Mouse (Mus musculus) naive thymus-derived CD4-positive, alpha-beta T cell, adult 2 months (primary cell): ENCODE measurements at regions not wholly inside any gene's neighbourhood (a gene's known extent, or its start where the extent isn't known, plus 50 kb on each side); places are given as distances from the start of the nearest gene placed in this dataset.

ENCODE experiments used
- DNase-seq: peaks from one replicate; pipeline ENCODE4 v3.0.0-alpha.2; 2011; ENCODE audit warnings: low read depth

DNA sequence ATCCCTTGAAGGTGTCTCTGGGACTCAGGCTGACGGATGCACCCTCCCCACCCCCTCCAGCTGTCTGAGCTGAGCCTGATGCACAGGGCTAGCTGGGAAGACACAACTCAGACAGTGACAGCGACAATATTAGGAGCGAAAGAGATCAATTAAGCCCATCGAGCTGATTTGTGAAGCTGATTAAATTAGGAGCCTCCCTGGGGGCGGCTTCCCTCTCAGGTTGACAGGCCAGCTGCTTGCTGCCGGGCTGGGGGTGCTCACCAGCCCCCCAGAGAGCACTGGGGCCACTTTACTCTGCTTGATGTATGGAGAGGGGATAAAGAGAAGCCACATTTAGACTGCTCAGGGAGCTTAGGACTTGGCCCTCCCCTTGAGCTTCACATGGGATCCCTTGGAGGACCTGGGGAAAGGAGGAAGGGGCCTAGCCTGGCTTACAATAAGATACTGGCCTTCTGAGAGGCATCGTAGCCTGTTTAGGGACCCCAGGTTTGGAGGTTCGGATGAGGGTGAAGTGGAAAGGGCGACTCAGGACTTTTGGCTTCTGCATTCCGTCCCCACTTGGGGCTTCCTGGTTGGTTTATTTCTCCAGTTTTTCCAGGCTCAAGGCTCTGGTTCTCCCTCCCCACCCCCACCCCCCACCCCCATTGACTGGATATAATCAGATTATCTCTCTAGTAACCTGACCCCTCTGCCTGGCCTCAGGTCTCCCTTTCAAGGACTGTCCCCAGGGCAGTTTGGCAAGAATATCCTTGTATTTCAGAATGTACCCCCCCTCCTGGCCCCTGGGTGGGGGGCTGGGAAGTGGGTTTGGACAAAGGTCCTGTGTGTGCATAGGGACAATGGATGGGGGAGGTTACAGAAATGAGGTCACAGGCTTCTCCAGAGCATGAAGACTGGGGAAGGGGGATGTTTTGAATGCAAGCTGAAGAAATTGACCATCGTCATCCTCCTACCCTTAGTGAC, 283.4 kb downstream of the Rps24 start:
- DNase-seq: no peak

DNA sequence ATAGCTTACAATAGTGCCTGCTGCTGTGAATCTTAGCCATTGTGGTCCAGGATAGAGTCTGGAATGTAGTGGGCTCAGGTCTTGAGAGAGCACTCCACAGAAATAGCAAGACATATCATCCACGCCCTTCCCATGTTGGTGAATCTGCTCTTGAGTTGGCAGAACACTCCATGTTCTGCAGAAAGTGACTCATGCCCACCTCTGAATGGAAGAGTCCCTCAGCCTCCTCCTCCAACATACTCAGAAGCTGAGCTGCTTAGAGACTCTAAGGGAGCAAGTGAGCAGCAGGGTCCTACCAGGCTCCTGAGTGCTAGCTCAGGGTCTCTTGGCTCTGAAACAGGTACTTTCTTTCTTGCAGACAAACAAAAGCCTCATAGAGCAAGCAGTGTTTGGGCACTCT, 284.7 kb downstream of the Rps24 start:
- DNase-seq: no peak

DNA sequence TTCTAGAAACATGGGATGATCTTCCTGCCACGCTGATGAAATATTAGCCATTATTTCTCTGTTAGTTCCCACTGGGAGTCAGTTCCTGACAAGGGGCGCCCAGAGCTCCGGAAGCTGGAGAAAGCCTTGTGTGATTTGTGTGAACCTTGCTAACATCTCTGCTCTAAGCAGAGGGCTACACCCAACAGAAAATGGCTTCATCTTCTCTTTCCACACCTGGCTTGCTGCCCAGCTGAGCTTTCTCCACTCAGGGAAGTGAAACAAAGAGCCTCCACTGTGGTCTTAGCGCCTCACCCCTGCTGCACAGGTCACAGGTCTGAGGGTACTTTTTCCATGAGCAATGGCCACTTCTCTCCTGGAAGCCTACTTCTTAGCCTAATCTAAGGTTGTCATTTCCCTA, 285.2 kb downstream of the Rps24 start:
- no peak for DNase-seq

DNA sequence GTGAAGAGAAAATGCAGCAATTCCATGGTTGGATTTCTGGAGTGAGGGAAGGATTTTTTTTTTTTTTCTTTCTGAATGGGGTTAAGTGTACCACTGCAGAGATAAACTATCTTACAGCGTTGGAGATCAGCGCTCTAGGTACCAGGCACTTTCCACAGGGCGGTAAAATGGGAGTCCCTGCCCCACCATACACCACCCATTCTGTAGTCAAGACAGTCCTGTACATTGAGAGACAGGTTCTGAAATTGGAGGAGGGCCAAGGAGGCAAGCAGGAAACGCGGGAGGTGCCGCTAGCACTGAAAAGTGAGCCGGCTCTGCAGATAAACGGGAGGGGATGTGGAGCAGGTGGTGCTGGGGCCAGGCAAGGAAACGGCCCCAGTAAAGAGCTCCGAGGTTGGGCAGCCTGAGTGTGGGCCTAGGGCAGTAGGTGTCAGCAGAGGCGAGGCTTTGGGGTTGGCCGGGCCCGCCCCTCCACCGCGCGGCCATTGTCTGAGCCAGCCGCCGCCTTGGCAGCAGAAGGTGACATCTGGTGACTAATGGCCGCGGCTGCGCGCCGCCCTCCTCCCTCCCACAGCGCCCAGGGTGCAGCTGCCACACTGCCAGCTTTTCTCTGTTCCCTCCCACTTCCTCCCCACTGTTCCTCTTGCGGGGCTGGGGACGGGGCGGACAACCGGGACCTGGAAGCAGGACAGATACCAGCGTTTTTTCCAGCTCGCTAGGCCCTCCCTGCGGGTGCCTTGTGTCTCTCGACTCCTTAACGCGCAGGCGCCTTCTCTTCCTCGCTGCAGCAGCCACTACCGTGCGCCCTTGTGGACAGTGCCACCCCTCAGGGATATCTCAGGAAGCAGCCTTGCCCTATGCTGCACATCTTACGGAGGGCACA, 292.1 kb downstream of the Rps24 start:
- DNase-seq: peak; percentile 58

DNA sequence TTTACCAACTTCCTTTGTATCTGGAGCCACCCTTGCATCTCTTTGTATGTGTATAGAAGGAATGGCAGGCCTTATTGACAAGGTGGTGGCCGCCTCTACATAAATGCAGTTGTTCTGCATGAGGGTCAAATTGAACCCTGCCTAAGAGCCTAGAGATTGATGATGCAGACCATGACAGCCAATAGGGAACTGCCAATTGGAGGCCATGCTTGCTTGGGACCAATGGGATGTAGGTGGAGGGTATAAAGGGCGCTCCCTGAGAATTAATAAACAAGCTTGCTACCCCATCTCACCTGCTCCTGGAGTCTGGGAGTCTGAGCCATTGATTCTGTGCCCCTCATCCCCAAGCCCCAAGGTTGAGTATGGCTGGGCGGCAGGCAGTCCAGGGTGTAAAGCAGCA, 294.7 kb downstream of the Rps24 start:
- DNase-seq: no peak

DNA sequence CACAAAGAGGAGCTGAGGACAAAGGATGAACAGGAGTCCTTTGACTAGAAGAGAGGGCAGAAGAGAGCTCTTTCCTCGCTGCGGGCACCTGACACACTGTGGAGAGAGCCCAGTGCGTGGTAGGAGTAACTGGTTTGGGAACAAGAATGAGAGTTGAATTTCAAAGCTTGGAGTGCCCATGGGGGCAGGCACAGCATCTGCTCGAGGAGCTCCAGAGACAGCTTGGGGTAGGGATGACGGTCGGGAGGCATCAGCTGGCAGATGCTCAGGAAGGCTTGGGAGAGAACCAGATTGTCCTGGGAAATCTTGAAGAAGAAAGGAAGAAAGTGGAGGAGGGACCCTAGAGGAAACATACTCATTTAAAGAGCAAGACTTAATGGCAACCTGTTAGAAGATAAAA, 297.0 kb downstream of the Rps24 start:
- DNase-seq: no peak

DNA sequence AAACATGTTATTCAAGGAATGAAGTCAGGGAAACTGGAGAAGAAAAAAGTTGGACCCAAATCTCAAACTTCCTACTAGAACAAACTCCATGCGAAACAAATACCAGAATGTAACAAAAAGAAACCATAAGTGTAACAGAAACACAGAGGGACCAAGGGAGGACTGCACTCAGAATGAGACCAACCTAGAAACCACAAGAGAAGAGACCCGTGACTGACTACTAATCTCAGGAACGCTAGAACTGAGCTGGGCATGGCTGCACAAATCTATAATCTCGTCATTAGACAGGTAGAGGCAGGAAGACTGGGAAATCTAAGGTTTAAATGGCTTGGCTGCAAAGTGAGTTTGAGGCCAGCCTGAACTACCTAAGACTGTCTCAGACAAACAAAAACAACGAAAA, 298.5 kb downstream of the Rps24 start:
- no peak for DNase-seq

DNA sequence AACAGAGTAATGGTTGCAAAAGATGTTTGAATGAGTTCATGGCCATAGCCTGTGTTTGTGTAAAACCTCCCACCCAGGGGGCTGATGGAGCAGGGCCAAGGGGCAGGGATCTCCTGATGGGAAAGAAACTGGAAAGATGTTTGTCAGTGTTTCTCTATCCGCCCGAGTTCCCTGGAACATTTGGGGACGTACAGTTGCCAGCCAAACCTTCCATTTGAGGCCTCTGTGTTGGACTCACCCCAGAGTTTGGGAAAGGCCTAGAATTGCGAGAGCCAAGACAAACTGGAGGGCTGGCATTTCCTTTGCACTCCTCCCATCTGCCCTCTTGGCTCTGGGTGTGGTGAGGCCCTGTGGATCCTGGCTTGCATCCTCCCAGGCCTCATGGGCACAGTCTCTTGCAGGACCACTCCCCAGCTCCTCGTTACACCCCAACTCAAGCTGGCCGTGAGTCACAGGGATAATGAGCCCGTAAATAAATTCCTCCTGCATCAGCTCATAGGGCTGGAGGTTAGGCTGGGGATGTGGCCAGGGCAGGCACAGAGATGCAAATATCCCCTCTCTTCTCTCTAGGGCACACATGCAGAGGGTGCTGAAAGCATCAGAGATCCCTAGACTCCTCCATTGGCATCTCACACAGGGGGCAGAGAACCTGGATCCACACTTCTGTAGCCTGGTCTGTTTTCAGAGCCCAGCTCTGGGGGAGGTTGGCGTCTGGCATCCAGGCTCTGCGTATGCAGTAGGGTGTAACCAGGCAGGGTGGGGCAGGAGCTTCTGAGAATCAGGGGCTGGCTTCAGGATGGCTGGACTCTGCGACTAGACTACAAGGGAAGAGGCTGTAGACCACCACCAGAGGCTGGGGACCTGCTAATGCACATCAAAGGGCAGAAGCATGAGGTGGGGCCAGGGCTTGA, 306.7 kb downstream of the Rps24 start:
- no peak for DNase-seq

DNA sequence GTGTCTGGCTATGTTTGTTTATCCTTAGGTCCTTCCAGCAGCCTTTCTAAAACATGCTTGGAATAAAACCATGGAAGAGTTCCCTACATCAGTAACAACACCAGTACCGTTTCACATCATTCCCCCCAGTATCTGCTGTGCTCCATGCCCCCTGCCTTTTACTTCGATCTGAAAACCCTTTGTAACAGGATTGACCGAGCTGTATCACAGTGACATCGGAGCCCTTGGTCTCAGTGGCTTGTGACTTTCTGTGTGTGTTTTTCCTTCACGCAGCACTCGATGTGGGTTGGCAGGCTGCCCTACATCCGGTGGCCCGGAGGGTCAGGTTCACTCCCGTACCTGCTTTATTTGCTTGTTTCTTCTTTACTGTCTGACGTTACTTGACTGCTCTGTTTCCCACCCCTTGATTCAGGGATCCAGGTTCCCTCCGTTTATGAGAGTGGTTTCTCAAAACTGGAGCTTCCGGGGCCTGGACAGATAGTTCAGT, 307.5 kb downstream of the Rps24 start:
- no peak for DNase-seq

DNA sequence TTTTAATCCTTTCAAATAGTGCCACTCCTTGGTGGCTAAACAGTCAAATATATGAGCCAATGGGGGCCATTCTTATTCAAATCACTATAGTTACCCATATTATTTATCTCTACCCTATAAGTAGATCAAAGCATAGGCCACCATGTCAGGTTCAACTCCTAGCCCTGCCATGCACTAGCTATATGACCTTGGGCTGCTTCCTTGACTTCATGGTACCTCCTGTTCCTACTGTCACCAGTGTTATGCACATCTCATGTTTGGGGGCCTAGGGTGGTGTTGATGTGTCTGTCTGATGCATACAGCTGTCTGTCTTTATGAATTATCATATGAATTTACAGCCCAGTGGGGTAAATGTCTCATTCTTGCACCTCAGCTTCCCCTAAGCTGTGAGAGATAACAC, 310.6 kb downstream of the Rps24 start:
- no peak for DNase-seq

DNA sequence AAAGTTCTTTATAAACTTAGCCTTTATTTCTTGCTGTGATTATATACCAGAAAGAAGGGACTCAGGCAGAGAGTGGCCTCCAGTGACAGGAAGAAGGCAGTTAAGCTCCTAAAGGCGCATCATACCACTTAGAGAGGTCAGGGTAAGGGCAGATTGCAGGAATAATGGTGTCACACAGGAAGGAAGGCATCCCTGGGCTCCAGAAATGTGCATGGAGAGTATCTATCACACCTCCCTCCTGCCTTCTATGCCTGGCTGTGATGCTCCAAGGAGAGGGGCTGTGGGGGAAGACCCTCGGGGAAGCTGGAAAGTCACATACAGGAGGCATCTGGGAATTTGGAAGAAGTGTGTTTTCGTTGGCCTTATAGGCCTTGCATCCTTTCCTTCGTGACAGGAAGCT, 311.1 kb downstream of the Rps24 start:
- DNase-seq: no peak

DNA sequence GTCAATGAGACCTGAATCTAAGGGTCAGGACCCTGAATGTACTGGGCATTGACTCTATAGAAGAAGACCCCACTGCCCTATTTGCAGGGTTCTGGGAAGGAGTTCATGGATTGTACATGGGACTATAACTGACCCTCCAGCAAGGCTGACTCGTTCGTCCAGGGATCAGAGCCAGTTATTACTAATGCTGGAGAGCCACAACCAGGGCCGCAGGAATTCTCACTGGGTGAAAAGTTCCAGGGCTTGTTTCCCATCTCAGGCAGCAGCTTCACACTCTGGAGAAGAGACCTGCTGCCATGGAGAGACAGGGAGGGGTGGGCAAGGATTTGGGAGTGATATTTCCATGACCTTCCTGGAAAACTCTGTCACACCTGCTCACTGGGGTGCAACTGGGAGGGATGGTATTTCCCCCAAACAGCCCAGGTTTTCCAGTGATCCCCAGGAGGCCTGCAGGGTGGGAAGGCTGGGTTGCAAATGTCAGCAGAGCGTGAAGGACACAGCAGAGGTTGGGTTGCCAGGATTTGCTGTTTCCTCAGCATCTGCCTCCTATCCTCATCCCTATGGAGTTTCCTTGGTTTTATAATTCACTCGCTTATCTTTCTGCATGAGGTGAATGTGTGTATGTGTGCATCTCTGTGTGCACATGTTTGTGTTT, 316.2 kb downstream of the Rps24 start:
- no peak for DNase-seq

DNA sequence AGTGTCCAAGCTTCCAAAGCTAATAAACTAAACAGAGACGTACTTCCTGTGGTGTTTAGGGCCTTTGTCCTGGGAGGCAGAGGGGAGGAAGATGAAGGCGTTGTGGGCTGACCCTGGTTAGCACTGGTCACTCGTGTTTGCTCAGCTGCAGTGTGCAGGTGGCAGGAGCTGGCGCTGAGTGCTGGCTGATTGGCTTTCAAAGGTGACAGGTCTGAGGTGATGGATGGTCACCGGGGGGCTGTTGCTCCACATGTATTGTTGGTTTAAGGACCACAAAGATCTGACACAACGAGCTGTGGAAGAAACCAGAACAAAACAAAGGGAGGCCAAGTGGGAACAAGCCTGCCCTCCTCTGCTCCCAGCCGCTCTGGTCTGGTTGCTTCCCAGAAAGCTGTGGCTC, 320.1 kb downstream of the Rps24 start:
- DNase-seq: no peak

DNA sequence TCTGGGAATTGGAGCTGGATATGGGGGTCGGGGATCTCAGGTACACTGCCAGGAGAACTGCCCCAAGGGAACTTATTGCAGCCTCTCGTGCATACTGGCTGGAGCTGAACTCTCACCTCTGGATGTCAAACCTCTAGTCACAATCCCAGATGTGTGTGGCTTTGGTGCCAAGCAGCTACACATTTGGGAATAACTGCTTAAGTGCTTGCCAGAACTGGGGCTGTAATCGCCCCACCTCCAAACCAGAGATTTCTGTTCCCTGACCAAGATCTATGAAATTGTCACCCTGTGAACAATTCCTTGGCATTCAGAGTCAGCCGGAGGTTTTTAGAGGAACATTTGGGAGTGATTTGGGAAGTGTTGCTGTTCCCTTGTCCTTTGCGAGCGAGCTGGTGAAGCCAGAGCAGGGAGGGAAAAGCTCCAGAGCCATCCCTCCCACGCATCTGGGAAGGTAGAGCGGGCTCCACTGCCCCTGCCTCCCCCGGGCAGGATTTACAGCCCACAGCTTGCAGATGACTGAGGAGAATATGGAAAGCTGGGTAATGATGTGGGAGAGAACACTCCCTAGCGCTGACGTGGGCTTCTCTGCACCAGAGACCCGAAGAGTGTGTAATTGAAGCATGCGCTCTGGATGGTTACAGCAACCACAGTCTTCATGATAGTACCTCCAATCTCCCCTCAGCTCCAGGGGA, 336.1 kb downstream of the Rps24 start:
- DNase-seq: no peak

DNA sequence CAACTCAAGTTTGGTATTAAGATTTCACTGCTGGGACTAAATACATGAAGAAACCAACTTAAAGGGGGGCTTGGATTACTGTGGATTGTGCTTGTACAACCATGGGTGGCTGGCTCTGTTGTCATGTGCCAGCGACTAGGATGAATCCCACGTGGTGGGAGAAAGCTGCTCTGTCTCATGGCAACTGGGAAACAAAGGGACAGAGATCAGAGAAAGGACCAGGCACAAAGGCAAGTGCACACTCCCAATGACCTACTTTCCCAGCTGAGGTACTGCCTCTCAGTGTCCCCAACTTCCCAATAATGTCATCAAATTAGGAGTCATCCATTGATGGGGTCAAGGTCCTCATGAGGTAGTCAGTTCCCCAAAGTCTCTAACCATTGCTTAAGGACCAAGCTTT, 337.4 kb downstream of the Rps24 start:
- no peak for DNase-seq

DNA sequence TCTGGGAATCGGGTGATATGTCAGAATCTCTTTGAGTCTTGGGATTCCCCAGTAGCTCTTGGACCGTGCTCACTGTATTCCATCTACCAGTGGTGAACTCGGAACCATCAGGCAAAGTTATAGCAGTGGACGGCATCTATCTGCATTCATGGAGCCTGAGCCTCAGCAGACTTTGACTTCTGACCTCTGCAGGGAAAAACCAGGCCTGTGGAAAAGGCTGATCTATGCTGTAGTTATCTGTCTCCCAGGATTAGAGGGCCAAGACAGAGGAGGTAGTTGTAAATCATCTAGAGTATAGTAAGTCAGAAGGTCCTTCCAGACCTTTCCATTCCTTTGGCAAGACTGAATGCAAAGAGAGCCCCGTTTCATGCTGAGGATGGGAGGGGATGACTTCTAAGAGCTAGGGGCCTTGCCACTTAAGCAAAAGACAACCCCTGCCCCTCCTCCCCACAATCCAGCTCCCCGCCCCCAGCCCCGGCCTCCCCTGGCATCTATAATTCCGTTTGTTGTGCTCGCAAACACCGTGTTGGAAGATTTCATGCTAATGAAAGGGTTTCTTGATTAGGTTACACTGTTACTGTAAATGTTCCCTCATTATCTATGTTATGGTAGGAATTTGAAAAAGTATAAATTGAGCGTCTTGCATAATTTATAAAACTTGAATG, 338.9 kb downstream of the Rps24 start:
- DNase-seq: no peak

DNA sequence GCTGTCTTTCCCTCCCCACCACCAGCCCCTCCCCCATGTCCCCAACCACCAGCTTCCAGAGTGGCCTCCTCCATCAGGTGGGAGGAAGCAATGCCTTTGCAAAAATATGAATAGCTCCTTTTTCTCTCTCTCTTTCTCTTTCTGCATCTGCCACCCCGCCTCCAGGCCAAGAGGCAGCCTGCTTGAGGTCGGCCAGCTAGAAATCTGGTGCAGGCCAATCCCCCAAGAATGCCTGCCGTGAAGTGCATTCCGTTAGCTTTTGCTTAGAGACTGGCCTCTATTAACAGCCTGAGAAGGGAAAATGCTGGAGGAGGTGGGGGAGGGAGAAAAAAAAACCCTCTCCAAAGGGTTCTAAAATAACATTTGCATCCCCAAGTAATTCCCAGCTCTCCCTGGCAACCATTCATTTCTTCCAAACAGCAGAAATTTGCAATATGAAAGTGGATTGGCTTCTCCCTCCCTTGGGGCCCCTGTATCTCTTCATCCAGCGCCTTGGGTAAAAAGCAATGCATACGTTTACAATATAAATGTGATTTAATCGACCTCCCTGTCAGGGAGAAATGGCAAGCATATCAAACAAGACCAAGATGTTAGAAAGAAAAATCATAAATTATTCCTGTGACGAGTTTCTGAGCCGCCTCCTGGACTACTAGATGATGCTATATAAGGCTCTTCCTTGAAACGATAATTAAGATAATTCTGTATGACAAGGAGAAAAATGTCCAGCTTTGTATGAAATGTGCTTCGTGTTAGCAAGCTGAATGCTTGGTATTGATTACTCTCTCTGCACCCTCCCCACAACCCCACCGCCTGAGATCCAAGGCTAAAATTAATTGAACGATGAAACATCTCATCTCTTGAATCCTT, 339.8 kb downstream of the Rps24 start:
- no peak for DNase-seq

DNA sequence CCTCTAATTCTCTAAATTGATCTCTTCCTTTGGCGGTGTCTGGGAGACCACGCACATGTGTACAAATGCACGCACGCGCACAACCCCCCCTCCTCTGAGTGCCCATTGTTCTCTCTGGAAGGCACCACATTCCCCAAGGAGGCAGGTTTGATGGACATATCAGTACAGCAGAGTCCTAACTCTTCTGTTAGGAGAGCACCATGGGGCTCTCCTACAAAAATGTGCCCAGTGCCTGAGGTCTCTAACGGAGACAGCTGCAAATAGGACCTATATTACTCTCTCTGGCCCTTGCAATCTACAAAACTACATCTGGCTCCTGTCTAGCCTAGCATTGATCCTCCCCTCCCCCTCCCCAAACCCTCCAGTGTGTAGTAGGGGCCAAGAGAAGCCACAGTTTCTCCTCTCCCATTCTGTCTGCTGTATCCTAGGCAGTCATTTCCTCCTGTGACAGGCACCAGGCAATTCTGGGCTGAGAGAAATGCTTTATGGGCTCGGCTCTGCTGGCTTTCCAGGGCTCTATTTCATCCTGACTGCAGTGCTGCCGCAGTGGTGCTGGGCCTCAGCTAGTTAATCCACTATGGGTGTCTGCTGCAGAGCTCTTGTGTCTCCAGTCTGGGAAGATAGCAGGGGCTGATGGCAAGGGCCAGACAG, 340.6 kb downstream of the Rps24 start:
- no peak for DNase-seq

DNA sequence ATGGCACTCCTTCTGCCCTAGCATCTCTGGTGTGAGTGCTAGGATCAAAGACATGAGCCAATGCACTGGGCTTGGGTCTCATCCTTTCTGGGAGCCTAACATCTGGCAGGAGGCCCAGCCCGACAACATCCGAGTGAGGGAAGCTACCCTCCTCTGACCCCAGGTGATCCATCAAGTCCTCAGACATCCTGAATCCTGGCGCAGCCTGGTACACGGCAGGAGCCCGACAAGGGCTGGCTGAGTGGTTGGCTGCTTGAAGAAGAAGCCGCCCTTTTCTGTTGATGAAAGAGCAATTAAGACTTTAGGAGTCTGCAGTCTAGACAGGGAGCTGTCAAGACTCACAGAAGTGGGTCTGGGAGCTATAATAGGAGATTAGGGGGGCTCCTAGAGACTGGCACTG, 342.1 kb downstream of the Rps24 start:
- no peak for DNase-seq
